Mouse (Mus musculus): ENCODE results near the gene Ccdc24. TPM values are rescaled to one million over a fixed set of nuclear protein-coding genes. Genes with fewer than 3 reads are reported as not detected.

The Ccdc24 gene
- total RNA-seq, 2 experiments from 2014 or later = 0.96 to 1.4 TPM

- no peak for DNase-seq (ENCODE audit: low spot score in 2 of 2)
Measured at GRCm38 (mm10) chr4:117830801-117831200, 41.6 kb downstream of the Ccdc24 start.

- no peak for DNase-seq (ENCODE audit: low spot score in 2 of 2)
Measured at GRCm38 (mm10) chr4:117830124-117830551, 42.2 kb downstream of the Ccdc24 start.

- DNase-seq (ENCODE audit: low spot score in 2 of 2) = peak; percentile 35 to 43
Measured at GRCm38 (mm10) chr4:117829260-117830123, 42.9 kb downstream of the Ccdc24 start.

- DNase-seq (ENCODE audit: low spot score in 2 of 2) = no peak
Measured at GRCm38 (mm10) chr4:117828572-117829145, 43.7 kb downstream of the Ccdc24 start.

GRCm38 (mm10) chr4:117818032-117818431, 54.3 kb downstream of the Ccdc24 start:
- no peak for DNase-seq (ENCODE audit: low spot score in 2 of 2)

- no peak for DNase-seq (ENCODE audit: low spot score in 2 of 2)
Measured at GRCm38 (mm10) chr4:117816776-117817175, 55.6 kb downstream of the Ccdc24 start.

Other genes with a start within 250 kb of the Ccdc24 start
- 10 to 100 TPM; 49.0 to 49.2 TPM for gene Dmap1, start 190.3 kb downstream of the Ccdc24 start, total RNA-seq (2021)
- gene Gm12845, start 148.1 kb downstream of the Ccdc24 start, total RNA-seq (2021) = not detected
- gene Klf17, start 106.9 kb downstream of the Ccdc24 start, total RNA-seq (2021) = not detected
- gene Slc6a9, start 38.1 kb downstream of the Ccdc24 start, total RNA-seq (2021) = 10 to 100 TPM; 17.3 to 19.9 TPM
- gene B4galt2, start 10.9 kb upstream of the Ccdc24 start, total RNA-seq (2021) = 10 to 100 TPM; 32.6 to 34.6 TPM
- gene Atp6v0b, start 14.8 kb upstream of the Ccdc24 start, total RNA-seq (2021) = 100 to 1,000 TPM; 139 to 148 TPM
- gene Dph2, start 19.5 kb upstream of the Ccdc24 start, total RNA-seq (2021) = 1 to 10 TPM; 9.6 to 9.8 TPM
- gene Ipo13, start 42.4 kb upstream of the Ccdc24 start, total RNA-seq (2021) = 10 to 100 TPM; 43.9 to 45.1 TPM
- gene Artn, start 57.2 kb upstream of the Ccdc24 start, total RNA-seq (2021) = under 1 TPM; 0.45 to 0.90 TPM